Mouse (Mus musculus): Measurements from ENCODE around the gene Zscan10. TPM values are rescaled to one million over a fixed set of nuclear protein-coding genes. Genes with fewer than 3 reads are reported as not detected.

The Zscan10 gene
- polyA plus RNA-seq (2014; fragmentation: Illumina TruSeq; extraction: RNeasy Lipid Tissue Mini Kit (QIAGEN cat#74804); ENCODE audit: low read depth, low replicate concordance): 0.16 TPM

DNA sequence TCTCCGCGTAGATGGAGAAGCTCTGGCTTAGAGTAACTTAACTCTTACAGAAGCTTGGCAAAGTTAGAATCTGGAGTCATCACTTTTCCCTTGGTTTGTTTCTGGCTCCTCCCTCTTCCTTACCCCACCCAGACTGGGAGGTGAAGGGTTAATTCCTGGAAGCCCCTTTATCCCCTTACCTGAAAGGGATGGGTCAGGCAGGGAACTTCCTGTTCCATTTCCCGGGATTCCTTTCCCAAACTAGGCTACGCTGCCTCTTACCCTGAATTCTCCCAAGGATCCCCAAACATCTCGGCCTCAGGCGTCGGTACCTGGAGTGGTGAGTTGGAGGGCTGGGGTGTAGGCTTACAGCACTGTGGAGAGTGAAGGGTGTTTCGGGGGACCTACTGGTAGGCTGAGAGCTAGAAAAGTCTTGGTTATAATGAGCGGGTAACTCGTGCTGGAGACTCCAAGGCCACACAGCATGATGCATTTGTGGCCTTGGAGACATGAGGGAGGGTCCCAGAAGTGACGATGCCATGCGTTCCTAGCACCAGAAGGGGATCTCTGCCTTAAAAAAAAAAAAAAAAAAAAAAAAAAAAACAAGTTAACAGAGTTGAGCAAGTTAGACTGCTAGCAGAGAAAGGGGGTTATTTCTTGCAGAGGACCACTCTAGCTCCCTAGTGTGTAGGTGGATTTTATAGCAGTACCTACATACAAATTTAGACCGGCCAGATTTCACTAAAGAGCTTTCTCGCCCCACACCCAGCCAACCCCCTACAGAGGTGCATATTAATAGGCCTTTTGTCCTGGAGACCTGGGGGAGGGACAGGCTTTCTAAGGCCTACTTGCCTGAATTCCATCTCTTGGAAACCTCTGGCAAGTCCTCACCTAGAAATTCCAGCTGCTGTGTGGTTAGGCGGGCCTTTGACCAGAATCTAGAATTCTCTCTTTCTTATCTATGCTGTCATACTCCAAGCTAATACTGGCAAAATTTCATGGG lies at the start of gene Zscan10:
Gene Zscan10 (plus strand): TSS at position 216 of the 982 bp plus-strand sequence.

GRCm38 (mm10) chr17:23563595-23564367 lies 36.9 kb upstream of the Zscan10 start, which contains the start of gene Zfp213:
TSS of gene Zfp213 (minus strand) at chr17:23564238.

GRCm38 (mm10) chr17:23598582-23599552 lies 1.8 kb upstream of the Zscan10 start, which contains the start of gene Zfp13:
TSS of gene Zfp13 (minus strand) at chr17:23599487.

GRCm38 (mm10) chr17:23644613-23645495 lies 44.2 kb downstream of the Zscan10 start, which contains the start of gene Mmp25:
TSS of gene Mmp25 (minus strand) at chr17:23645277.

GRCm38 (mm10) chr17:23660117-23660875 lies 59.6 kb downstream of the Zscan10 start, which contains the start of gene Bicdl2:
TSS of gene Bicdl2 (plus strand) at chr17:23660506.

Other genes starting within 250 kb of the Zscan10 start
- gene Vmn2r116, start 216.3 kb upstream of the Zscan10 start, polyA plus RNA-seq (2014; fragmentation: Illumina TruSeq; extraction: RNeasy Lipid Tissue Mini Kit (QIAGEN cat#74804); ENCODE audit: low read depth, low replicate concordance): not detected
- gene Vmn2r117, start 121.2 kb upstream of the Zscan10 start, polyA plus RNA-seq (2014; fragmentation: Illumina TruSeq; extraction: RNeasy Lipid Tissue Mini Kit (QIAGEN cat#74804); ENCODE audit: low read depth, low replicate concordance): not detected
- 9.9 TPM for gene Zfp213, start 36.6 kb upstream of the Zscan10 start, polyA plus RNA-seq (2014; fragmentation: Illumina TruSeq; extraction: RNeasy Lipid Tissue Mini Kit (QIAGEN cat#74804); ENCODE audit: low read depth, low replicate concordance)
- 23.0 TPM for gene Zfp13, start 1.4 kb upstream of the Zscan10 start, polyA plus RNA-seq (2014; fragmentation: Illumina TruSeq; extraction: RNeasy Lipid Tissue Mini Kit (QIAGEN cat#74804); ENCODE audit: low read depth, low replicate concordance)
- gene Mmp25, start 44.4 kb downstream of the Zscan10 start, polyA plus RNA-seq (2014; fragmentation: Illumina TruSeq; extraction: RNeasy Lipid Tissue Mini Kit (QIAGEN cat#74804); ENCODE audit: low read depth, low replicate concordance): 0.25 TPM
- gene Bicdl2, start 59.6 kb downstream of the Zscan10 start, polyA plus RNA-seq (2014; fragmentation: Illumina TruSeq; extraction: RNeasy Lipid Tissue Mini Kit (QIAGEN cat#74804); ENCODE audit: low read depth, low replicate concordance): 2.7 TPM
- gene Hcfc1r1, start 72.7 kb downstream of the Zscan10 start, polyA plus RNA-seq (2014; fragmentation: Illumina TruSeq; extraction: RNeasy Lipid Tissue Mini Kit (QIAGEN cat#74804); ENCODE audit: low read depth, low replicate concordance): 226 TPM
- 10.9 TPM for gene Thoc6, start 73.0 kb downstream of the Zscan10 start, polyA plus RNA-seq (2014; fragmentation: Illumina TruSeq; extraction: RNeasy Lipid Tissue Mini Kit (QIAGEN cat#74804); ENCODE audit: low read depth, low replicate concordance)
- gene Tnfrsf12a, start 76.6 kb downstream of the Zscan10 start, polyA plus RNA-seq (2014; fragmentation: Illumina TruSeq; extraction: RNeasy Lipid Tissue Mini Kit (QIAGEN cat#74804); ENCODE audit: low read depth, low replicate concordance): 25.6 TPM
- 1.0 TPM for gene Cldn6, start 78.4 kb downstream of the Zscan10 start, polyA plus RNA-seq (2014; fragmentation: Illumina TruSeq; extraction: RNeasy Lipid Tissue Mini Kit (QIAGEN cat#74804); ENCODE audit: low read depth, low replicate concordance)
- 1.2 TPM for gene Cldn9, start 83.2 kb downstream of the Zscan10 start, polyA plus RNA-seq (2014; fragmentation: Illumina TruSeq; extraction: RNeasy Lipid Tissue Mini Kit (QIAGEN cat#74804); ENCODE audit: low read depth, low replicate concordance)
- gene 1520401A03Rik, start 121.9 kb downstream of the Zscan10 start, polyA plus RNA-seq (2014; fragmentation: Illumina TruSeq; extraction: RNeasy Lipid Tissue Mini Kit (QIAGEN cat#74804); ENCODE audit: low read depth, low replicate concordance): 0.30 TPM
- gene Pkmyt1, start 125.5 kb downstream of the Zscan10 start, polyA plus RNA-seq (2014; fragmentation: Illumina TruSeq; extraction: RNeasy Lipid Tissue Mini Kit (QIAGEN cat#74804); ENCODE audit: low read depth, low replicate concordance): 8.8 TPM
- 19.4 TPM for gene Paqr4, start 140.0 kb downstream of the Zscan10 start, polyA plus RNA-seq (2014; fragmentation: Illumina TruSeq; extraction: RNeasy Lipid Tissue Mini Kit (QIAGEN cat#74804); ENCODE audit: low read depth, low replicate concordance)
- 0.24 TPM for gene Kremen2, start 145.0 kb downstream of the Zscan10 start, polyA plus RNA-seq (2014; fragmentation: Illumina TruSeq; extraction: RNeasy Lipid Tissue Mini Kit (QIAGEN cat#74804); ENCODE audit: low read depth, low replicate concordance)
- gene Flywch1, start 170.7 kb downstream of the Zscan10 start, polyA plus RNA-seq (2014; fragmentation: Illumina TruSeq; extraction: RNeasy Lipid Tissue Mini Kit (QIAGEN cat#74804); ENCODE audit: low read depth, low replicate concordance): 65.6 TPM
- gene Flywch2, start 185.2 kb downstream of the Zscan10 start, polyA plus RNA-seq (2014; fragmentation: Illumina TruSeq; extraction: RNeasy Lipid Tissue Mini Kit (QIAGEN cat#74804); ENCODE audit: low read depth, low replicate concordance): 16.1 TPM
- 339 TPM for gene Srrm2, start 189.7 kb downstream of the Zscan10 start, polyA plus RNA-seq (2014; fragmentation: Illumina TruSeq; extraction: RNeasy Lipid Tissue Mini Kit (QIAGEN cat#74804); ENCODE audit: low read depth, low replicate concordance)
- gene Elob, start 228.3 kb downstream of the Zscan10 start, polyA plus RNA-seq (2014; fragmentation: Illumina TruSeq; extraction: RNeasy Lipid Tissue Mini Kit (QIAGEN cat#74804); ENCODE audit: low read depth, low replicate concordance): 387 TPM
- gene Prss33, start 235.2 kb downstream of the Zscan10 start, polyA plus RNA-seq (2014; fragmentation: Illumina TruSeq; extraction: RNeasy Lipid Tissue Mini Kit (QIAGEN cat#74804); ENCODE audit: low read depth, low replicate concordance): 1.4 TPM
- gene Prss32, start 243.0 kb downstream of the Zscan10 start, polyA plus RNA-seq (2014; fragmentation: Illumina TruSeq; extraction: RNeasy Lipid Tissue Mini Kit (QIAGEN cat#74804); ENCODE audit: low read depth, low replicate concordance): not detected
- gene Prss41, start 243.3 kb downstream of the Zscan10 start, polyA plus RNA-seq (2014; fragmentation: Illumina TruSeq; extraction: RNeasy Lipid Tissue Mini Kit (QIAGEN cat#74804); ENCODE audit: low read depth, low replicate concordance): 0.55 TPM

Measured in adipose tissue, adult 10 weeks (tissue).